Mouse (Mus musculus): ENCODE results near the gene Pck1. TPM values are rescaled to one million over a fixed set of nuclear protein-coding genes. Genes with fewer than 3 reads are reported as not detected.

Pck1 gene
- not detected for polyA plus RNA-seq (2012; fragmentation: generic; extraction: Trizol)
- long read RNA-seq, experiment 1 = 0 reads
- long read RNA-seq, experiment 2 = 0 reads

DNA sequence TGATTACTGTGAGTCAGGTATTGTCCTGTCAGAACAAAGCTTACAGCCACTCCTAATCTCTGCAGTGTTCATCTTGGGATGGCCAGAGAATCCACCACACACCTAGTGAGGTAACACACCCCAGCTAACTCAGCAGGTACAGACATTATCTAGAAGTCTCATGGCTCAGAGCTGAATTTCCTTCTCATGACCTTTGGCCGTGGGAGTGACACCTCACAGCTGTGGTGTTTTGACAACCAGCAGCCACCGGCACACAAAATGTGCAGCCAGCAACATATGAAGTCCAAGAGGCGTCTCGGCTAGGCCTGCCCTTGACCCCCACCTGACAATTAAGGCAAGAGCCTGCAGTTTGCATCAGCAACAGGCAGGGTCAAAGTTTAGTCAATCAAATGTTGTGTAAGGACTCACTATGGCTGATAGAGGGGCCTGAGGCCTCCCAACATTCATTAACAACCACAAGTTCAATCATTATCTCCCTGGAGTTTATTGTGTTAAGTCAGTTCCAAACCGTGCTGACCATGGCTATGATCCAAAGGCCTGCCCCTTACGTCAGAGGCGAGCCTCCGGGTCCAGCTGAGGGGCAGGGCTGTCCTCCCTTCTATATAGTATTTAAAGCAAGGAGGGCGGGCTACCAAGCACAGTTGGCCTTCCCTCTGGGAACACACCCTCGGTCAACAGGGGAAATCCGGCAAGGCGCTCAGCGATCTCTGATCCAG lies at the start of gene Pck1:
Pck1 (plus strand) TSS at position 613 of the 716 bp plus-strand sequence.
- H3K79me3 ChIP-seq (ENCODE audit: low read depth) = no peaks in the 10 kb centered on the region
- TF ChIP-seq CTCF (IDR thresholded peaks at IDR 0.05; ENCODE audit: control insufficient read depth, insufficient read depth, insufficient read length) = no peak
- no peak for TF ChIP-seq FOSL1 (IDR thresholded peaks at IDR 0.05; ENCODE audit: insufficient read depth, low read length, poor library complexity, severe bottlenecking)
- TF ChIP-seq MAX (IDR thresholded peaks at IDR 0.05) = no peak
- no peak for TF ChIP-seq USF1 (IDR thresholded peaks at IDR 0.05; ENCODE audit: low read depth)
- TF ChIP-seq CEBPB (IDR thresholded peaks at IDR 0.05; ENCODE audit: low read depth) = no peak
- TF ChIP-seq MYOD1 (IDR thresholded peaks at IDR 0.05; ENCODE audit: control insufficient read depth, insufficient read length, low read depth) = no peak
- no peak for TF ChIP-seq MYOG (IDR thresholded peaks at IDR 0.05; ENCODE audit: control insufficient read depth, extremely low read depth, insufficient read length)
- H3ac ChIP-seq (ENCODE audit: control insufficient read depth, insufficient read length, low read depth) = no peak within 1 kb of the TSS
- H3K4me3 ChIP-seq (ENCODE audit: insufficient read depth, poor library complexity, severe bottlenecking) = no peak within 1 kb of the TSS
- H3K27me3 ChIP-seq (ENCODE audit: control insufficient read depth, insufficient read depth, insufficient read length) = peaks cover 55% of the 10 kb centered on the region
- no peaks in the 10 kb centered on the region for H3K36me3 ChIP-seq (ENCODE audit: control insufficient read depth, insufficient read depth)
- no peaks in the 10 kb centered on the region for H3K79me2 ChIP-seq (ENCODE audit: control insufficient read depth, insufficient read depth)

DNA sequence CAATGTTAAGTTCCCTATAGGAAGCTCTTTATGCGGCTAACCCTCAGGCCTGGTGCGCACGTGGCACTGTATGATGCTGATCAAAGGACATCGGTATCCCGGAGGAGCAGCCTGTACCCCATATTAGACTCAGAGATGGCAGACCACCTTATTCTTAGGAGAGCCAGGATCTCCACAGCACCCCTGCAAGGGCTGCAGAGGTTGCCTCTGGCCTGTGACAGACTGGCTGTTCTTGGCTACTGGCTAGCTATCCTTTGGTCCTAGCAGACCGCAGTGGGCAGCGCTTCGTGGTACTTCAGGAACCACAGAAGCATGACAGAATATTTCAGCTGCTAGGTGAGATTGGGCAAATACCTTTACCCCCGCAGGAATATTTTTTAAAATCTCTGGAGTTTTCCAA lies 46.4 kb upstream of the Pck1 start:
- Histone ChIP-seq H3K4me3 (ENCODE audit: insufficient read depth, poor library complexity, severe bottlenecking) (no peak overlapping the region), H3K27me3 (ENCODE audit: control insufficient read depth, insufficient read depth, insufficient read length) (peaks cover 36% of the 10 kb centered on the region), H3ac (ENCODE audit: control insufficient read depth, insufficient read length, low read depth) (no peak overlapping the region), H3K79me3 (ENCODE audit: low read depth) (no peaks in the 10 kb centered on the region), H3K79me2 (ENCODE audit: control insufficient read depth, insufficient read depth) (no peaks in the 10 kb centered on the region), H3K36me3 (ENCODE audit: control insufficient read depth, insufficient read depth) (no peaks in the 10 kb centered on the region)
- TF ChIP-seq CTCF (IDR thresholded peaks at IDR 0.05; ENCODE audit: control insufficient read depth, insufficient read depth, insufficient read length) (no peak), MYOG (IDR thresholded peaks at IDR 0.05; ENCODE audit: control insufficient read depth, extremely low read depth, insufficient read length) (no peak), USF1 (IDR thresholded peaks at IDR 0.05; ENCODE audit: low read depth) (no peak), FOSL1 (IDR thresholded peaks at IDR 0.05; ENCODE audit: insufficient read depth, low read length, poor library complexity, severe bottlenecking) (no peak), CEBPB (IDR thresholded peaks at IDR 0.05; ENCODE audit: low read depth) (no peak), MAX (IDR thresholded peaks at IDR 0.05) (no peak), MYOD1 (IDR thresholded peaks at IDR 0.05; ENCODE audit: control insufficient read depth, insufficient read length, low read depth) (no peak)

DNA sequence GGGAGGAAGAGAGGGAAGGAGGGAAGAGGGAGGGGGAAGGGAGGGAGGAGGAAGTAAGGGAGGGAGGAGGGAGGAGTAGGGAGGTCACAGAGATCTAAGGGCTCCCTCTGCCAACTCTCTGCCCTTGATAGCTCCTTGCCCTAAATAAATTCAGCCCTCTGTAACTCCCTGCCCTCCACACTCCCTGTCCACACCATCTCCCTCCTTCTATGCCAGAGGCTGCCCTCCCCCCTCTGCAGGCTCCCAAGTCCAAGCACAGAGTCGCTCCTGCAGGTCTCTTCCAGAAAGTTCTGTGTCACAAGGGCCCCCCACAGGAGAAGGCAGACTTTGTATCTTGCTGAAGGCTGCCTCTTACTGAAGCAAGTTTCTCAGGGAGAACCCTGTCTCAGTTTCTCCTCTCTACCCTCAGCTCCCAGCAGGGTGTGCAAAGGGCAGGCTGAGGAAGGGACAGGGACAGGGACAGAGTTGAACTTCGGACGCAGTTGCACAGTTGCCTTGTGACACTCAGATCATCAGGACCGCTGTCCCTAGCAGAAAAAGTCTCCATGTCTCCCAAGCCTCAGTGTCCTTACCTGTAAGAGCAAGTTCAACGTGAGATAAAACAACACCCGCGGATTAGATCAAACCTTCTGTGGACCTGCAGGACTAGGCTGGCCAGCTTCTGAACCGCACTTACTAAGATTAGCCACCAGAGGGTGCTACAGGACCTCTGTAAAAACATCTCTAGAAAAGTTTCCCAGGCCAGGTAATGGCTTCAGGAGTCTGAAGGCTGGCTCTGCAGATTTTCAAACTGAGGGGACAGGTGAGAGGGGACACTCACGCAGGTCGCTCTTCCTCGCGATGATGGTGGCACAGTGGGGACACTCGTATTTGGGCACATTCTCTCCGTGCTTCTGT lies 45.7 kb upstream of the Pck1 start:
- TF ChIP-seq CTCF (IDR thresholded peaks at IDR 0.05; ENCODE audit: control insufficient read depth, insufficient read depth, insufficient read length) (no peak), USF1 (IDR thresholded peaks at IDR 0.05; ENCODE audit: low read depth) (no peak), FOSL1 (IDR thresholded peaks at IDR 0.05; ENCODE audit: insufficient read depth, low read length, poor library complexity, severe bottlenecking) (no peak), MYOD1 (IDR thresholded peaks at IDR 0.05; ENCODE audit: control insufficient read depth, insufficient read length, low read depth) (no peak), CEBPB (IDR thresholded peaks at IDR 0.05; ENCODE audit: low read depth) (no peak), MYOG (IDR thresholded peaks at IDR 0.05; ENCODE audit: control insufficient read depth, extremely low read depth, insufficient read length) (no peak), MAX (IDR thresholded peaks at IDR 0.05) (no peak)
- H3K27me3 ChIP-seq (ENCODE audit: control insufficient read depth, insufficient read depth, insufficient read length) = peaks cover 29% of the 10 kb centered on the region
- no peaks in the 10 kb centered on the region for H3K79me3 ChIP-seq (ENCODE audit: low read depth)
- no peaks in the 10 kb centered on the region for H3K79me2 ChIP-seq (ENCODE audit: control insufficient read depth, insufficient read depth)
- H3K4me3 ChIP-seq (ENCODE audit: insufficient read depth, poor library complexity, severe bottlenecking) = no peak overlapping the region
- H3K36me3 ChIP-seq (ENCODE audit: control insufficient read depth, insufficient read depth) = no peaks in the 10 kb centered on the region
- no peak overlapping the region for H3ac ChIP-seq (ENCODE audit: control insufficient read depth, insufficient read length, low read depth)

DNA sequence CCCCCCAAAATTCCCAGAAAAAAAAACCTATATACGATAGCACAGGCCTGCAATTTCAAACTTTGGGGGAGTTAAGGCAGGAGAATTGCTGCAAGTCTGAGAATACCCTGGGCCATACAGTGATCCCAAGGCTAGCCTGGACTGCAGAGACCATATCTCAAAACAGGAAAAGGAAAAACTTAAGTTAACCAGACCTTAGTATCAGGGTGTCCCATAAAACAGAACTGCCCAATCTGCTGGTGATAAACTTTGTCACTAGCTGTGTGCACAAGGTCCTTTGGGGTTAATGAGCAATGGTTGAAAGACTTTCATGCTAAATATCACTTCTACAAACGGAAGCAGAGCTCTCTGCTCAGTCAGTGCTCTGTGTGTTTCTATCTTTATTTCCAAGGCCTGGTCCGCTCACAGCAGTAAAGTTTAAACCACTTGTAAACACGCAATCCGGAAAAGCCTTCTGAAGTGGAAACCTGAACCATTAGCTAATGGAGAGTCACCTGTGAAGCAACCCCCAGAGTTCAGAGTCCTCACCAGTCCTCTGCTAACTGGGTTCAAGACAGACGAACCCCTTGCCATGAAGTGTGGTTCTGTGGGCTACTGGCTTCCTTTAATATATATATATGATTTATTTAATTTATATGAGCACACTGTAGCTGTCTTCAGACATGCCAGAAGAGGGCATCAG lies 44.2 kb upstream of the Pck1 start:
- no peak overlapping the region for H3ac ChIP-seq (ENCODE audit: control insufficient read depth, insufficient read length, low read depth)
- H3K36me3 ChIP-seq (ENCODE audit: control insufficient read depth, insufficient read depth) = no peaks in the 10 kb centered on the region
- H3K4me3 ChIP-seq (ENCODE audit: insufficient read depth, poor library complexity, severe bottlenecking) = no peak overlapping the region
- no peaks in the 10 kb centered on the region for H3K79me2 ChIP-seq (ENCODE audit: control insufficient read depth, insufficient read depth)
- peaks cover 24% of the 10 kb centered on the region for H3K27me3 ChIP-seq (ENCODE audit: control insufficient read depth, insufficient read depth, insufficient read length)
- H3K79me3 ChIP-seq (ENCODE audit: low read depth) = no peaks in the 10 kb centered on the region
- TF ChIP-seq MAX (IDR thresholded peaks at IDR 0.05) (no peak), USF1 (IDR thresholded peaks at IDR 0.05; ENCODE audit: low read depth) (no peak), CEBPB (IDR thresholded peaks at IDR 0.05; ENCODE audit: low read depth) (no peak), MYOG (IDR thresholded peaks at IDR 0.05; ENCODE audit: control insufficient read depth, extremely low read depth, insufficient read length) (no peak), FOSL1 (IDR thresholded peaks at IDR 0.05; ENCODE audit: insufficient read depth, low read length, poor library complexity, severe bottlenecking) (no peak), MYOD1 (IDR thresholded peaks at IDR 0.05; ENCODE audit: control insufficient read depth, insufficient read length, low read depth) (no peak), CTCF (IDR thresholded peaks at IDR 0.05; ENCODE audit: control insufficient read depth, insufficient read depth, insufficient read length) (no peak)

DNA sequence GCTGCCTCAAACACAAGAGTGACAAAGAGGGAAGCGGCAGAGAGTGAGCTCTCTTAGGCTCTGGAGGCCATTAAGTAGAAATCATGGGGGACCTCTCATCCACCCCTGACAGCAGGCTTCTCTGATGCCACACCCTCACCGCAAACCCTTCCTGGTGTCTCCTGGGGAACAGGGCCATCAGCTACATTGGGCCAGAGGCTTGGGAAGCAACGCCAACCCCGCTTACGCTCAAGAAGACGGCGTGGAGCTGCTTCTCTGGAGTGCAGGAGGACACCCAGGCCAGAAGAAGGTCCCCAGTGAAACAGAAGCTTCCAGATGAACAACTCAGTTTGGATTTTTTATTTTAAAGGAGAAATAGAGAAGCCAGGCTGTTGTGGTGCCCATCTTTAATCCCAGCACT lies 43.3 kb upstream of the Pck1 start:
- no peaks in the 10 kb centered on the region for H3K36me3 ChIP-seq (ENCODE audit: control insufficient read depth, insufficient read depth)
- no peaks in the 10 kb centered on the region for H3K79me3 ChIP-seq (ENCODE audit: low read depth)
- H3K4me3 ChIP-seq (ENCODE audit: insufficient read depth, poor library complexity, severe bottlenecking) = no peak overlapping the region
- no peak overlapping the region for H3ac ChIP-seq (ENCODE audit: control insufficient read depth, insufficient read length, low read depth)
- H3K79me2 ChIP-seq (ENCODE audit: control insufficient read depth, insufficient read depth) = no peaks in the 10 kb centered on the region
- no peak for TF ChIP-seq CEBPB (IDR thresholded peaks at IDR 0.05; ENCODE audit: low read depth)
- TF ChIP-seq MYOG (IDR thresholded peaks at IDR 0.05; ENCODE audit: control insufficient read depth, extremely low read depth, insufficient read length) = no peak
- TF ChIP-seq USF1 (IDR thresholded peaks at IDR 0.05; ENCODE audit: low read depth) = no peak
- no peak for TF ChIP-seq MYOD1 (IDR thresholded peaks at IDR 0.05; ENCODE audit: control insufficient read depth, insufficient read length, low read depth)
- TF ChIP-seq CTCF (IDR thresholded peaks at IDR 0.05; ENCODE audit: control insufficient read depth, insufficient read depth, insufficient read length) = no peak
- TF ChIP-seq MAX (IDR thresholded peaks at IDR 0.05) = no peak
- no peak for TF ChIP-seq FOSL1 (IDR thresholded peaks at IDR 0.05; ENCODE audit: insufficient read depth, low read length, poor library complexity, severe bottlenecking)
- H3K27me3 ChIP-seq (ENCODE audit: control insufficient read depth, insufficient read depth, insufficient read length) = peaks cover 24% of the 10 kb centered on the region
